Mouse (Mus musculus): ENCODE results near the gene Ganab.

Gene Ganab

GRCm38 (mm10) chr19:8929224-8930088, 31.6 kb downstream of the Ganab start, which contains the start of the genes Rom1 and Eml3:
Gene Rom1, minus strand, starts transcription at chr19:8929356.
Gene Eml3, plus strand, starts transcription at chr19:8929552.
- peak; percentile 81 for DNase-seq (ENCODE audit: low spot score)

DNA sequence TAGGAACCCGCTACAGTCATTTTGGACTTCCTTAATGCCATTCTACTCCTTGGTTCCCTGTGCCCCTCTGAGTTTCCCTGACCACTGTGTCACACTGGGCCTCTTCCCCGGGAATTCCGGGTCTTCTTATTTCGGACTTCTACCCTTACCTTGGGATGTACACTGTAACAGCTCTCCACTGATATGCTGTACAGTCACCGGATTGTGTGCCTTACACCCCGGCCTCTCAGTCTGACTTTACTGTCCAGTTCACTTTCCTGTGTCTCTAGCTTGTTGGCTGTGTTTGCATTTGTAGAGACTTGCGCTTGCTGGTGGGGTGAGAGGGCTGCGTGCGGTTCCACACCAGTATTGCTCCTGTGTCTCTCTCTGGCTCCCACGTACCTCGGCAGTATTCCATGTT, 32.2 kb downstream of the Ganab start:
- DNase-seq (ENCODE audit: low spot score) = no peak

DNA sequence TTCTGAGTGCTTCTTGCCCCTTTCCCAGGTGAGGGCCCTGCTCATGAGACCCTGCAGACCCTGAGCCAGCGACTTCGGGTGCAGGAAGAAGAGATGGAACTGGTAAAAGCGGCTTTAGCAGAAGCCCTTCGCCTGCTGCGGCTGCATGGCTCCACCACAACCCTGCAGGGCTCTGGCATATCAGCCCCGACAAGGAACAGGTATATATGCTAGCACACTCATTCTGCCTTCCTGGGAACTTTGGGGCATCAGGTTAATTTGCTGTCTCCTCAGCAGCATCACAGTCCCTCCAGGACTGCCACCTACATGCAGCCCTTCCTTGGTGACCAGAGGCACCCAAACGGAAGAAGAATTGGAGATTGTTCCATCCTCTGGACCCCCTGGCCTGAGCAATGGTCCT, 32.9 kb downstream of the Ganab start:
- no peak for DNase-seq (ENCODE audit: low spot score)

- no peak for DNase-seq (ENCODE audit: low spot score)
Observed at GRCm38 (mm10) chr19:8936736-8937135, 38.9 kb downstream of the Ganab start.

- DNase-seq (ENCODE audit: low spot score) = no peak
Observed at GRCm38 (mm10) chr19:8940526-8941133, 42.8 kb downstream of the Ganab start.

DNA sequence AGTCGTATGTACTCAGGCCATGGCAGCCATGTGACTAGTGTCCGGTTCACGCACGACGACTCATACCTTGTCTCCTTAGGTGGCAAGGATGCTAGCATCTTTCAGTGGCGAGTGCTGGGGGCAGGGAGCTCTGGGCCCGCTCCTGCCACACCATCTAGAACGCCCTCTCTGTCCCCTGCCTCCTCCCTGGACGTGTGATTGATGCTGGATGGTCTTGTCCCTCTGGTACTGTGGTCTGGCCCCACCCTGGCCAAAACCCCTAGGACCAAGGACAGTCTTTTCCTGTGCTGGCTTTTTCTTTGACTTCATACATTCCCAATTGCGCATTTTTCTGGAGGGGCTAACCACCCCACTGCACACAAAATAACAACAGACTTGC, 43.3 kb downstream of the Ganab start:
- DNase-seq (ENCODE audit: low spot score) = no peak

DNA sequence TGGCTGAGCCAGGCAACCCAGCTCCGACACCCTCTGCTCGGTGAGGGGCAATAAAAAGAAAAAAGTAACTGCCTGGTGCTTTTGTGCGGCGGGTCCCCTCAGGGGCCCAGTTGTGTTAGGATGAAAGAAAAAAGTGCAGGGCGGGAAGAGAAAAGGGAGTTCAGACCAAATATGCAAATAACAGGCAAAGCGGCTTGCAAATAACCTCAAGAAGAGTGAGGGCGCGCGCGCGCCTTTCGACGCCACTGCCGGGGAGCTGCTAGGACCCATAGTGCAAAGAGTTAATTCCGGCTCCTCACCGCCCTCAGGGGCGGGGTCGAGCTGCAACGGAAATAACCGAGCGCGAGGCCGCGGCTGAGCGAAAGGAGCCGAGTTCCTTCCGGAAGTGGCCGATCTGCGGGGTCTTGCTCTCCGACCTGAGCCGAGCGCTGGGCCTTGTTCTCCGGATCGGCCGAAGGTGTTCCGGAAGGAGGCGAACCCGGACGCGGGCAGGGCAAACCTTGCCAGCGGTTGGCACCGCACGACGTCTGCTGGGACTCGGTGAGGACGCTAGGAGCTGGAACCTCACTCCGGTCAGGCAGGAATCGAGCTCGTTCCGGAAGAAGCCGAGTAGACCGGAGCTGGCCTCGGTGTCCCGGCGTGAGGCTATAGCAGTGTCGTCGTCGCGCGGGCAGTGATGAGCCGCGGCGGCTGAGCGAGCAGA, 43.8 kb downstream of the Ganab start, which contains the start of gene Mta2:
Gene Mta2 (plus strand): TSS at position 361 of the 703 bp plus-strand sequence.
- peak; percentile 97 for DNase-seq (ENCODE audit: low spot score)

- DNase-seq (ENCODE audit: low spot score) = no peak
Observed at GRCm38 (mm10) chr19:8942276-8942964, 44.5 kb downstream of the Ganab start.

- DNase-seq (ENCODE audit: low spot score) = no peak
Observed at GRCm38 (mm10) chr19:8943047-8943446, 45.2 kb downstream of the Ganab start.

DNA sequence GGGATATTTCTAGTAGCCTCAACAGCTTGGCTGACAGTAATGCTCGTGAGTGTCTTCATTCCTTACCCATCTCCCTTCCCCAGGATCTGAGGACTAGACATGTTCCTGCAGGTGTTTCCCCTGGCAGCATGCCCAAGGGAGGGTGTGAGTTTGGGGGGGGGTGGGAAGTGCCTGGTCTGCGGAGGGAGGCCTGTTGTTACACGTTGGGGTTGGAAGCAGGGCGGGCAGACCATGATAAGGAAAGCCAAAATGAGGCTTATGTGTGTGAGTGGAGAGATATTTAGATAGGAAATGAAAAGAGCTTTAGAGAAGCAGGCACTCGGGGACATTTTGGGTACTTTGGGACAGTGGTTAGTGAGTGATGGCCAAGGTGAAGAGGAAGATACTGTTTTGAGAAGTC, 46.2 kb downstream of the Ganab start:
- DNase-seq (ENCODE audit: low spot score) = no peak

DNA sequence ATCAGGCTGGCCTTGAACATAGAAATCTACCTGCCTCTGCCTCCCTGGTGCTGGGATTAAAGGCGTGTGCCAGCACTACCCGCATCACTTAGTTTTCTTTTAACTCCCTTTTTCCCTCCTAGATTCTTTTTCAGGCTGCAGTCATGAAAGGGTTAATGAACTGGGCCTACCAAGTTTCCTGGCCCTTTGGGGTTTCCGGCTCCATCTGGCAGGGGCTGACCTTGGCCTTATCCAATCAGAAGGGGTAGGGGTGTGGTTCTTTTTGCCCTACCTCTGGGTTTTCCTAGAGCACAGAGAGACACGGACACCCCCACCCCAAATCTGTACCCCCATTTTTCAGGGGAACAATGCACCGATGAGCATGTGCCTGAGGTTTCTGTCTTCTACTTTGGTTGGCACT, 46.9 kb downstream of the Ganab start:
- peak; percentile 54 for DNase-seq (ENCODE audit: low spot score)

DNA sequence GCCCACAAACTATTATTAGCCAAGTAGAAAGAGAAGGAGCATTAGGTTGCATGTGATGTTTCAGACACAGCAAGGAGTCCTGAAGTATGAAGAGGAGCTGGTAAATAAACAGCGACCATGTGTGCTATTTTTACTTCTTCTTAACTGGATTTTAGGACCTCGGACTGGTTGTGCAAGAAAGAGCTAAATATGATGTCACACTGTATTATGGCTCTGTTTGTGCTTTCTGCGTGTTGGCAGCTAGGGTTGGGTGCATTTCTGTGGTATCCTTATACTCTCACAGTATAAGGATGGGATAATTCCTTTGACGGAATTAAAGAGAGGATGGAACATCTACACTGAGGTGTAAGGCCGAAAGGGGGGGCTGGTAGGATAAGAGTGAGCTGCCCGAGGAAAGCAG, 47.4 kb downstream of the Ganab start:
- DNase-seq (ENCODE audit: low spot score) = no peak

DNA sequence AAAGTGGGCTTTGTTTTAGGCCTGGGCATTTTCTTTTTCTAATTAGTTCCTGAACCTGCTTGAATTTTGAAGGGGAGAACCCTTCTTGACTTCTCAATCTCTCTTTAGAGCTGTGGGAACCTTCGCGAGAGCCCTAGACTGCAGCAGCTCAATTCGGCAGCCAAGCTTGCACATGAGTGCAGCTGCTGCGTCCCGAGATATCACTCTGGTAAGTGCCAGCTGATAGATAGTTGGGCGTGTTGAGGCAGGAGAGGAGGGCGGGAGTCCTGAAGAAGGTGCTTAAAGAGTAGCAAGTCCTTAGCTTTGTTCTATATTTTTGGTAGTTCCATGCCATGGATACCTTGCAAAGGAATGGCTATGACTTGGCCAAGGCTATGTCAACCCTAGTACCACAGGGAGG, 49.1 kb downstream of the Ganab start:
- no peak for DNase-seq (ENCODE audit: low spot score)

- no peak for DNase-seq (ENCODE audit: low spot score)
Observed at GRCm38 (mm10) chr19:8950190-8950589, 52.3 kb downstream of the Ganab start.

DNA sequence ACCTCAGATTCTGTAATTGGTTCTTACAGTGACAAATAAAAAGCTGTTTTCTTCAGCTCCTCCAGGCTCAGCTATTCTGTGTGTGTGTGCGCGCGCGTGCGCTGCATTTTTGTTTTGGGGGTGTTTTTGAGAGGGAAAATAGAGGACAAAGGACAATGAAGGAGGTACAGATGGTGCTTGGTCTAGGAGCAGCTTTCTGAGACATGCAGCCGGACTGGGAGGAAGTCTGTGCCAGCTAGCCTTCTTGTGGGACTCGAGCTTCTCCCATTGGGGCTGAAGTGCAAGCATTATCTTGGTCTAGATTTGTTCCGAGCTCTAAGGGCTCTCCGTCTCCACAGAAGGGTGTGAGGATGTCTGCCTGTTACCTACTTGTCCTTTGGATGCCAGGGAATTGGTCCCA, 54.4 kb downstream of the Ganab start:
- no peak for DNase-seq (ENCODE audit: low spot score)

DNA sequence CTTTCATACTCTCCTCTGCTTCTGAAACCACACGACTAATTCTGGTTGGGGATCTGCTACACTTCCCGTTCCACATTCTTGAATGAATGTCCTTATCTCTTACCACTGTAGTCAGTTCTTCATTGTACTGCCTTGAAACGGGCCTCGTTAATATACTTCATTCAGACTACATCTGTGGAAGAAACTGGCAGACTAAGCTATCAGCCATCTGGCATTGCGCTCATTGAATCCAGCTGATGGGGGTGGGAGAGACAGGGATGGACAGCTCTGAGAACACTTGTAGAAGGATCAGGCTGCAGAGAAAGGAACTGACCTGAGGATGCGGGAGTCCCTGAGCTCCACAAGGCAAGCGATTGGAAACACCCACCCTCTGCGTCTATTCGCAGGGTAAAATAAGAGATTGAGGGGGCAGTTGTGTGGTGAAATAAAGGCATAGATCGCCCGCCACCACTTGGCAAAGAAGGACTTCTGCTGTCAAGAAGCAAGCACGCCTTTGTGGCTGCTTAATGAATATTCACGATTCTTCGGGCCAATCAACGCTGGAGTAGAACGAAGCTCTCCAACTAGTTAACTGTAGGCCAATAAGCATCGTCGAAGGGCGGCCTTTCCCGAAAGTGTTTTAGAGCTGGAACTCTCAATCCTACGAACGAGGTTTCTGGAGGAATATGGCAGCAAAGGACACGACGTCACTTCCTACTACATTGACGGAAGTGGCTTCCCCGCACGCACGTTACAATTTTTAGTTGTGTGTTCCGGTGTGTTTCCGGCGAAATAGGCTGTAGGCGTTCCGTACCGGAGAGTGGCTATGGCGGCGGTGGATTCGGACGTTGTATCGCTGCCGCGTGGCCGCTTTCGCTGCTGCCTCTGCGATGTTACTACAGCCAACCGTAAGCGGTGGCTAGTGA, 55.5 kb downstream of the Ganab start, which contains the start of gene Tut1:
Gene Tut1 (plus strand): TSS at position 713 of the 905 bp plus-strand sequence.
- peak; percentile 94 for DNase-seq (ENCODE audit: low spot score)

GRCm38 (mm10) chr19:8954171-8954570, 56.3 kb downstream of the Ganab start:
- DNase-seq (ENCODE audit: low spot score) = no peak

DNA sequence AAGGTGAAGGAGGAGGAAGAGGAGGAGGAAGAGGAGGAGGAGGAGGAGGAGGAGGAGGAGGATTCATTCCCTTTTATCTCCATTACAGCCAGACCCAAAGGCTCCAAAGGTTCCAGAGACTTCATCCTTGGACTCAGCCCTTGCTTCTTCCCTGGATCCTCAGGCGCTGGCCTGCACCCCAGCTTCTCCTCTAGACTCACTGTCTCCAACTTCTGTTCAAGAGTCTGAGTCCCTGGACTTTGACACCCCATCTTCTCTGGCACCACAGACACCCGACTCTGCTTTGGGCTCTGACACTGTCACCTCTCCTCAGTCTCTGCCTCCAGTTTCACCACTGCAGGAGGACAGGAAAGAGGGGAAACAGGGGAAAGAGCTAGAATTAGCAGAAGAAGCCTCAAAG, 64.4 kb downstream of the Ganab start:
- no peak for DNase-seq (ENCODE audit: low spot score)

- DNase-seq (ENCODE audit: low spot score) = no peak
Observed at GRCm38 (mm10) chr19:8965075-8965474, 67.2 kb downstream of the Ganab start.

DNA sequence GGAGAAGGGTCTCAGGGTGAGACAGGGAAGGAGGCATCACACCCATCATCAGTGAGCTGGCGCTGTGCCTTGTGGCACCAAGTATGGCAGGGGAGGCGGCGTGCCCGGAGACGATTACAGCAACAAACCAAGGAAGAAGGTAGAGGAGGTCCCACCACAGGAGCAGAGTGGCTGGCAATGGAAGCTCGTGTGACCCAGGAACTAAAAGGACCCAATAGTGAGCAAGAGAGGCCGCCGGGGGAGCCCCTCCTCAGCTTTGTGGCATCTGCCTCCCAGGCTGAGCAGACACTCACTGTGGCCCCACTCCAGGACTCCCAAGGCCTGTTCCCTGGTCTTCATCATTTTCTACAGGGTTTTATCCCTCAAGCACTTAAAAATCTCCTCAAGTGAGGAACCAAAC, 67.9 kb downstream of the Ganab start:
- no peak for DNase-seq (ENCODE audit: low spot score)

- no peak for DNase-seq (ENCODE audit: low spot score)
Observed at GRCm38 (mm10) chr19:8966198-8966589, 68.3 kb downstream of the Ganab start.

Measured in T-cell, adult 2 months (primary cell).